Mouse (Mus musculus) MEL (cell line): ENCODE results near the gene Upb1. TPM values are rescaled to one million over a fixed set of nuclear protein-coding genes. Genes with fewer than 3 reads are reported as not detected.

Source experiments
- DNase-seq: peaks from one replicate; pipeline ENCODE4 v3.0.0; 2011; ENCODE audit warnings: low read depth, low spot score
- H3K27ac ChIP-seq: 2 replicates; pipeline ENCODE4 v1.5.1; 2012; ENCODE audit warnings: low read depth, mild to moderate bottlenecking, control low read depth, low read length, moderate library complexity; ENCODE audit not compliant: control insufficient read depth
- H3K27me3 ChIP-seq, 2 experiments: fragments of 150-350 bp in 1 of 2; sonication (generic) in 1 of 2; 2 replicates each; pipeline ENCODE4 v1.6.1; 2012; ENCODE audit warnings: low read length in 2 of 2, mild to moderate bottlenecking in 2 of 2, improper control_type of control experiment in 1 of 2, moderate library complexity in 1 of 2; ENCODE audit not compliant: insufficient read depth in 2 of 2, control insufficient read depth in 1 of 2
- H3K36me3 ChIP-seq, 2 experiments: 2 replicates each; pipeline ENCODE4 v1.6.1; 2012 to 2014; ENCODE audit warnings: low read length in 2 of 2, improper control_type of control experiment in 1 of 2, inconsistent platforms in 1 of 2, mild to moderate bottlenecking in 1 of 2; ENCODE audit not compliant: insufficient read depth in 2 of 2, control insufficient read depth in 1 of 2
- H3K4me1 ChIP-seq, 2 experiments: fragments of 150-350 bp in 1 of 2; sonication (generic) in 1 of 2; 2 replicates each; pipeline ENCODE4 v1.6.1; 2012; ENCODE audit warnings: low read length in 2 of 2, improper control_type of control experiment in 1 of 2, mild to moderate bottlenecking in 1 of 2; ENCODE audit not compliant: insufficient read depth in 2 of 2, control insufficient read depth in 1 of 2
- H3K4me3 ChIP-seq, 2 experiments: fragments of 150-350 bp in 1 of 2; sonication (generic) in 1 of 2; 2 replicates each; pipeline ENCODE4 v1.5.1; 2012; ENCODE audit warnings: low read depth in 2 of 2, low read length in 2 of 2, mild to moderate bottlenecking in 2 of 2, moderate library complexity in 2 of 2, control low read depth in 1 of 2, improper control_type of control experiment in 1 of 2; ENCODE audit not compliant: control insufficient read depth in 1 of 2, insufficient read depth in 1 of 2
- H3K79me2 ChIP-seq: 2 replicates; pipeline ENCODE4 v1.6.1; 2012; ENCODE audit warnings: mild to moderate bottlenecking, low read length, moderate library complexity; ENCODE audit not compliant: control insufficient read depth, poor library complexity, insufficient read depth
- H3K9ac ChIP-seq: 2 replicates; pipeline ENCODE4 v1.6.1; 2012; ENCODE audit warnings: low read depth, mild to moderate bottlenecking, control low read depth, low read length, moderate library complexity; ENCODE audit not compliant: control insufficient read depth, poor library complexity, severe bottlenecking
- H3K9me3 ChIP-seq: fragments of 150-350 bp; sonication (generic); replicated peaks from 2 replicates; pipeline ENCODE4 v1.6.1; 2012; ENCODE audit warnings: mild to moderate bottlenecking, low read length, improper control_type of control experiment, moderate library complexity; ENCODE audit not compliant: insufficient read depth
- BHLHE40 ChIP-seq: IDR thresholded peaks from 2 replicates; pipeline ENCODE4 v1.6.1; 2012; ENCODE audit warnings: low read depth, mild to moderate bottlenecking, inconsistent platforms, low read length, improper control_type of control experiment, borderline replicate concordance
- CHD2 ChIP-seq: IDR thresholded peaks from 2 replicates; pipeline ENCODE4 v1.6.1; 2011; ENCODE audit warnings: low read length, improper control_type of control experiment
- CTCF ChIP-seq, 3 experiments: IDR thresholded peaks in 2 of 3; conservative IDR thresholded peaks in 1 of 3; 2 replicates each; pipeline ENCODE4 v1.5.1; 2011 to 2012; ENCODE audit warnings: low read length in 3 of 3, low read depth in 2 of 3, mild to moderate bottlenecking in 2 of 3, improper control_type of control experiment in 1 of 3, inconsistent platforms in 1 of 3, mixed read lengths in 1 of 3, moderate library complexity in 1 of 3; ENCODE audit not compliant: control insufficient read depth in 1 of 3, insufficient read depth in 1 of 3, poor library complexity in 1 of 3, severe bottlenecking in 1 of 3
- E2F4 ChIP-seq: IDR thresholded peaks from 2 replicates; pipeline ENCODE4 v1.6.1; 2011; ENCODE audit warnings: low read depth, low read length, improper control_type of control experiment, borderline replicate concordance
- EP300 ChIP-seq, 2 experiments: IDR thresholded peaks; 2 replicates each; pipeline ENCODE4 v1.6.1; 2011; ENCODE audit warnings: improper control_type of control experiment in 2 of 2, low read length in 2 of 2, low read depth in 1 of 2, mild to moderate bottlenecking in 1 of 2
- ETS1 ChIP-seq: IDR thresholded peaks from 2 replicates; pipeline ENCODE4 v1.6.1; 2012; ENCODE audit warnings: low read depth, mild to moderate bottlenecking, inconsistent platforms, low read length, improper control_type of control experiment, moderate library complexity
- GABPA ChIP-seq: IDR thresholded peaks from 2 replicates; pipeline ENCODE4 v1.6.1; 2012; ENCODE audit warnings: low read depth, mild to moderate bottlenecking, inconsistent platforms, low read length, improper control_type of control experiment, moderate library complexity
- GATA1 ChIP-seq: IDR thresholded peaks from 2 replicates; pipeline ENCODE4 v1.6.1; 2011; ENCODE audit warnings: low read depth, low read length, improper control_type of control experiment
- HCFC1 ChIP-seq: IDR thresholded peaks from 2 replicates; pipeline ENCODE4 v1.6.1; 2012; ENCODE audit warnings: low read depth, mild to moderate bottlenecking, inconsistent platforms, low read length, improper control_type of control experiment, moderate library complexity
- MAX ChIP-seq: IDR thresholded peaks from 2 replicates; pipeline ENCODE4 v1.6.1; 2011; ENCODE audit warnings: low read length, improper control_type of control experiment
- MXI1 ChIP-seq: IDR thresholded peaks from 2 replicates; pipeline ENCODE4 v1.6.1; 2011; ENCODE audit warnings: mild to moderate bottlenecking, low read depth, low read length, improper control_type of control experiment
- MYC ChIP-seq: IDR thresholded peaks from 2 replicates; pipeline ENCODE4 v1.6.1; 2011; ENCODE audit warnings: low read depth, mild to moderate bottlenecking, low read length, improper control_type of control experiment, moderate library complexity
- NELFE ChIP-seq: IDR thresholded peaks from 2 replicates; pipeline ENCODE4 v1.6.1; 2011; ENCODE audit warnings: low read depth, low read length, improper control_type of control experiment
- POLR2A ChIP-seq, 2 experiments: IDR thresholded peaks; 2 replicates each; pipeline ENCODE4 v1.6.1; 2011 to 2012; ENCODE audit warnings: low read length in 2 of 2, mild to moderate bottlenecking in 2 of 2, control low read depth in 1 of 2, improper control_type of control experiment in 1 of 2, low read depth in 1 of 2, moderate library complexity in 1 of 2; ENCODE audit not compliant: control insufficient read depth in 1 of 2, insufficient read depth in 1 of 2, poor library complexity in 1 of 2
- POLR2AphosphoS2 ChIP-seq: IDR thresholded peaks from 2 replicates; pipeline ENCODE4 v1.6.1; 2011; ENCODE audit warnings: low read length, improper control_type of control experiment
- POLR2AphosphoS5 ChIP-seq: IDR thresholded peaks from 2 replicates; pipeline ENCODE4 v1.6.1; 2012; ENCODE audit warnings: low read depth, borderline replicate concordance, mild to moderate bottlenecking, inconsistent platforms, low read length, moderate library complexity, mixed read lengths
- RAD21 ChIP-seq: IDR thresholded peaks from 2 replicates; pipeline ENCODE4 v1.6.1; 2011; ENCODE audit warnings: mild to moderate bottlenecking, low read depth, low read length, improper control_type of control experiment
- RCOR1 ChIP-seq: IDR thresholded peaks from 2 replicates; pipeline ENCODE4 v1.6.1; 2012; ENCODE audit warnings: low read depth, mild to moderate bottlenecking, inconsistent platforms, low read length, improper control_type of control experiment
- SIN3A ChIP-seq: IDR thresholded peaks from 2 replicates; pipeline ENCODE4 v1.6.1; 2012; ENCODE audit warnings: low read length, improper control_type of control experiment, inconsistent platforms
- SMC3 ChIP-seq: IDR thresholded peaks from 2 replicates; pipeline ENCODE4 v1.6.1; 2011; ENCODE audit warnings: low read depth, low read length, improper control_type of control experiment
- USF2 ChIP-seq, 2 experiments: IDR thresholded peaks; 2 replicates each; pipeline ENCODE4 v1.6.1; 2011 to 2012; ENCODE audit warnings: improper control_type of control experiment in 2 of 2, low read length in 2 of 2, borderline replicate concordance in 1 of 2, inconsistent platforms in 1 of 2, low read depth in 1 of 2, mild to moderate bottlenecking in 1 of 2; ENCODE audit not compliant: insufficient read depth in 1 of 2
- ZC3H11A ChIP-seq: IDR thresholded peaks from 2 replicates; pipeline ENCODE4 v1.6.1; 2012; ENCODE audit warnings: low read depth, mild to moderate bottlenecking, inconsistent platforms, low read length, improper control_type of control experiment
- ZKSCAN1 ChIP-seq: IDR thresholded peaks from 2 replicates; pipeline ENCODE4 v1.6.1; 2012; ENCODE audit warnings: low read depth, mild to moderate bottlenecking, inconsistent platforms, low read length, improper control_type of control experiment, moderate library complexity
- ZMIZ1 ChIP-seq: IDR thresholded peaks from 2 replicates; pipeline ENCODE4 v1.6.1; 2012; ENCODE audit warnings: low read depth, mild to moderate bottlenecking, inconsistent platforms, low read length, improper control_type of control experiment, moderate library complexity
- ZNF384 ChIP-seq: IDR thresholded peaks from 2 replicates; pipeline ENCODE4 v1.6.1; 2012; ENCODE audit warnings: low read depth, mild to moderate bottlenecking, inconsistent platforms, low read length, improper control_type of control experiment
- polyA plus RNA-seq, 2 experiments: library from polyadenylated mRNA; stranded (reverse) in 1 of 2; unstranded in 1 of 2; fragments of >175 nt in 1 of 2; fragments of >200 nt in 1 of 2; gene quantifications; 2 replicates each; pipeline versions ENCODE4 v1.2.1 to v1.2.4; 2012; ENCODE audit warnings: low replicate concordance in 2 of 2, low read depth in 1 of 2; ENCODE audit not compliant: insufficient read length in 2 of 2, insufficient read depth in 1 of 2, missing spikeins in 1 of 2
- total RNA-seq: library from RNA; depleted of rRNA; stranded (reverse); fragments of 300-350 nt; gene quantifications from 2 replicates; pipeline ENCODE4 v1.2.3, GENCODE M21; 2012

The Upb1 gene
- total and polyA plus RNA-seq, 3 experiments: 0.03 TPM; not detected in 2

DNA sequence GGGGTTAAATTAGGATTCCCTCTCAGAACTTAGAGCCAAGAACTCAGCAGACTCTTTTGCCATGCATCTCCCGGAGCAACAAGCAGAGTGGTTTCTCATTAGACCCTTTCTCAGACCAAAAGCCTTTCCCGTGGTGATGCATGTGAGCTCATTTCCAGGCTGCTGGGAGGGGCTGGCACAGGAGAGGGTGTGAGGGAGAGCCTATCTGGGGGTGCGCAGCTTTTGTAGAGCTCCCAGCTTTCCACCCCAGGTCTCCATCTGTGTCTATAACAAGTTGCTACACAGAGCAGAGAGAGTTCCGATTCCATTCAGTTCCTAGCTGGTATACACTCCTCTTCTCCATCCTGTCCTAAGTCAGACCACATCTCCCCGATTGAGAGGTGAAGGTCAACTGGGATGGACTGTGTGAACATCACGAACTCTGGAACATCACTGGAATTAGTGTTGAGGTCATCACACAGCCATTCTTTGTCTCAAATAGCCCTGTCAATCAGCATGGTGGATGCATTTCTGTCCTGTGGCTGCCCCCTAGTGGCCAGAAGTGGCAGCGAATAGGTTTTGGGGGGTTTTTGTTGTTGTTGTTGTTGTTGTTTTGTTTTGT is 38.4 kb downstream of the Upb1 start:
- H3K27me3 ChIP-seq: no peaks in the 10 kb centered on the region
- no peaks in the 10 kb centered on the region for H3K4me1 ChIP-seq
- H3K9ac ChIP-seq: no peak overlapping the region
- H3K79me2 ChIP-seq: no peaks in the 10 kb centered on the region
- peak; percentile 47 for DNase-seq
- TF ChIP-seq HCFC1: no peak
- TF ChIP-seq ZC3H11A: peak; percentile 77
- no peak for TF ChIP-seq MYC
- TF ChIP-seq SIN3A: no peak
- no peak for TF ChIP-seq POLR2AphosphoS2
- no peak for TF ChIP-seq ZNF384
- no peak for TF ChIP-seq ETS1
- peak; percentile 83 to 90 (median 85) for TF ChIP-seq CTCF (IDR thresholded peaks at IDR 0.05 in 2 of 3, conservative IDR thresholded peaks at IDR 0.05 in 1 of 3; ENCODE audit: control insufficient read depth in 1 of 3, insufficient read depth in 1 of 3, low read depth in 2 of 3, low read length in 3 of 3, poor library complexity in 1 of 3, severe bottlenecking in 1 of 3)
- no peak for TF ChIP-seq GATA1
- no peak for TF ChIP-seq ZKSCAN1
- TF ChIP-seq USF2 (IDR thresholded peaks at IDR 0.05; ENCODE audit: borderline replicate concordance in 1 of 2, insufficient read depth in 1 of 2, low read depth in 1 of 2, low read length in 2 of 2): no peak
- TF ChIP-seq POLR2AphosphoS5: no peak
- no peak for TF ChIP-seq MXI1
- TF ChIP-seq GABPA: no peak
- no peak for TF ChIP-seq MAX
- TF ChIP-seq CHD2: no peak
- TF ChIP-seq ZMIZ1: no peak
- TF ChIP-seq EP300 (IDR thresholded peaks at IDR 0.05; ENCODE audit: low read depth in 1 of 2, low read length in 2 of 2): no peak
- no peak for TF ChIP-seq RCOR1
- TF ChIP-seq NELFE: no peak
- TF ChIP-seq E2F4: no peak
- TF ChIP-seq BHLHE40: no peak
- peak; percentile 85 for TF ChIP-seq SMC3
- peak; percentile 93 for TF ChIP-seq RAD21
- no peak for TF ChIP-seq POLR2A (IDR thresholded peaks at IDR 0.05; ENCODE audit: control insufficient read depth in 1 of 2, insufficient read depth in 1 of 2, low read depth in 1 of 2, low read length in 2 of 2, poor library complexity in 1 of 2)
- TF ChIP-seq, all 39 proteins: peak for 4
- Histone ChIP-seq H3K36me3 (no peaks in the 10 kb centered on the region), H3K27ac (no peak overlapping the region), H3K4me3 (no peak overlapping the region), H3K9me3 (no peaks in the 10 kb centered on the region)
